Mouse (Mus musculus): ENCODE results near the gene Vmn2r32. TPM values are rescaled to one million over a fixed set of nuclear protein-coding genes. Genes with fewer than 3 reads are reported as not detected.

Vmn2r32 gene
- not detected for polyA plus RNA-seq (2015; fragmentation: Illumina TruSeq; extraction: RNeasy Lipid Tissue Mini Kit (QIAGEN cat#74804); ENCODE audit: insufficient read depth, low read depth, low replicate concordance)

GRCm38 (mm10) chr7:7479918-7480317 is at the start of gene Vmn2r32:
Gene Vmn2r32 (minus strand): TSS chr7:7480018.

Other genes starting within 250 kb of the Vmn2r32 start
- not detected for gene Vmn2r29, start 232.7 kb downstream of the Vmn2r32 start, polyA plus RNA-seq (2015; fragmentation: Illumina TruSeq; extraction: RNeasy Lipid Tissue Mini Kit (QIAGEN cat#74804); ENCODE audit: insufficient read depth, low read depth, low replicate concordance)
- 1.2 TPM for gene Gm45844, start 201.7 kb downstream of the Vmn2r32 start, polyA plus RNA-seq (2015; fragmentation: Illumina TruSeq; extraction: RNeasy Lipid Tissue Mini Kit (QIAGEN cat#74804); ENCODE audit: insufficient read depth, low read depth, low replicate concordance)
- 11.3 TPM for gene Clcn4, start 179.2 kb downstream of the Vmn2r32 start, polyA plus RNA-seq (2015; fragmentation: Illumina TruSeq; extraction: RNeasy Lipid Tissue Mini Kit (QIAGEN cat#74804); ENCODE audit: insufficient read depth, low read depth, low replicate concordance)
- gene Vmn2r30, start 142.4 kb downstream of the Vmn2r32 start, polyA plus RNA-seq (2015; fragmentation: Illumina TruSeq; extraction: RNeasy Lipid Tissue Mini Kit (QIAGEN cat#74804); ENCODE audit: insufficient read depth, low read depth, low replicate concordance) = not detected
- gene Gm45783, start 105.4 kb downstream of the Vmn2r32 start, polyA plus RNA-seq (2015; fragmentation: Illumina TruSeq; extraction: RNeasy Lipid Tissue Mini Kit (QIAGEN cat#74804); ENCODE audit: insufficient read depth, low read depth, low replicate concordance) = not detected
- gene Vmn2r31, start 80.3 kb downstream of the Vmn2r32 start, polyA plus RNA-seq (2015; fragmentation: Illumina TruSeq; extraction: RNeasy Lipid Tissue Mini Kit (QIAGEN cat#74804); ENCODE audit: insufficient read depth, low read depth, low replicate concordance) = not detected
- gene Vmn2r33, start 86.8 kb upstream of the Vmn2r32 start, polyA plus RNA-seq (2015; fragmentation: Illumina TruSeq; extraction: RNeasy Lipid Tissue Mini Kit (QIAGEN cat#74804); ENCODE audit: insufficient read depth, low read depth, low replicate concordance) = not detected
- gene Vmn2r34, start 209.5 kb upstream of the Vmn2r32 start, polyA plus RNA-seq (2015; fragmentation: Illumina TruSeq; extraction: RNeasy Lipid Tissue Mini Kit (QIAGEN cat#74804); ENCODE audit: insufficient read depth, low read depth, low replicate concordance) = not detected